ENCODE assay signal across 21 mouse cellular contexts in the genomic region with DNA sequence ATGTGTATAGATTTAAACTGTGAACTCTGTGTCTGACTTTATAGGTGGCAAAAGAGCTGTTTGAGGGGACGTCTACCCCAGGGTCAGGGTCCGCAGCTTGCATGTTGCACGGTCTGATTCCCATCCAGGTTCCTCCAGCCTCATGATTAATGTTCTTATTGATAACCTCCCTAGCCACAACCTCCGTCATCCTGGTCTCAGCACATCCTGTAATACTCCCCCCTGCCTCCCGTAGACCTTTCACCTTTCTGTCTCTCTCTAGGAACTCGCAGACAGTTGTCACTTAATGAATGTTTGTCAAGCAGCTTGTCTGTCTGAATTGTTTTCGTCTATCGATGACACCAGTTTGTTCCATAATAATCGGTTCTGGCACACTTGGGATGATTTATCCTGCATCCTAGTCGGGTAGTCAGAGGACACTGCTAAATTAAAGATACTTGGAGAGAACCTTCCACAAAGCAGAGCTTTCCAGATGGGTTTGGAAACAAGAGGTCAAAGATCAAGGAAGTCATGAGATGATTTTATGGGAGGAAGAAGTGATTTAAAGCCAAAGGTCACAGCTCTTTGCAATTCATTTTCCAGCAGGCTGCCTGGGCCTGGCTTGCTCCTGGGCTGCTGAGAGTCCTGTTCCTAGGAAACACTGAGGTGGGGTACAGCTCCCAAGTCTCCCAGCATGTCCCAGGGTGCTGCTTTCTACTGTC.
DNase-seq lines count a peak whose midpoint lies in the region; ATAC-seq and TF ChIP-seq lines count a peak whose summit lies in the region.
"Had no signal": no experiment of that assay in that cellular context is flagged by ENCODE, and none has a peak within 500 bp of the region (broad histone marks: within the 10 kb centered on the region; RNA-seq: fewer than 3 reads in every experiment).

No protein-coding gene starts in this region.

- no peak overlapping the region for H3K4me3 ChIP-seq in intestine, postnatal 0 days (ENCODE audit: low read depth, low read length)
- H3K4me3 ChIP-seq: embryonic facial prominence, embryonic 15.5 days; forebrain, embryonic 10.5 days; heart, embryonic 10.5 days; hindbrain, embryonic 13.5 days; midbrain, embryonic 15.5 days had no signal

- WGBS in intestine, postnatal 0 days = 29% methylated on average over 10 of the region's 10 CpGs

- TF ChIP-seq CTCF in intestine, postnatal 0 days (IDR thresholded peaks at IDR 0.05; ENCODE audit: low read depth) = no peak

- no peak overlapping the region; the same call in 1 of the 2 replicates for H3K4me2 ChIP-seq in intestine, postnatal 0 days (replicated peaks; ENCODE audit: low read depth)
- H3K4me2 ChIP-seq: embryonic facial prominence, embryonic 15.5 days; hindbrain, embryonic 13.5 days; midbrain, embryonic 15.5 days had no signal

- no peaks in the 10 kb centered on the region for H3K36me3 ChIP-seq in intestine, postnatal 0 days (ENCODE audit: control insufficient read depth, insufficient read depth)
- H3K36me3 ChIP-seq: embryonic facial prominence, embryonic 15.5 days; forebrain, embryonic 10.5 days; G1E; heart, embryonic 10.5 days; hindbrain, embryonic 13.5 days; midbrain, embryonic 15.5 days had no signal

- no peaks in the 10 kb centered on the region for H3K27me3 ChIP-seq in intestine, postnatal 0 days (replicated peaks; ENCODE audit: control insufficient read depth, insufficient read depth, low read length)
- H3K27me3 ChIP-seq: midbrain, embryonic 15.5 days had no signal

- DNase-seq in testis, postnatal 14 days (ENCODE audit: low spot score) = peak; percentile 24
- no peak for DNase-seq in testis, postnatal 10 days (ENCODE audit: low spot score)
- peak; percentile 48 for DNase-seq in kidney, postnatal 14 days
- peak; percentile 81 for DNase-seq in yolk sac, embryonic 10.5 days (ENCODE audit: low spot score)
- no peak for DNase-seq in frontal cortex, postnatal 36 days (ENCODE audit: low spot score in 2 of 2)
- no peak for DNase-seq in cerebellum, adult 11-12 months
- DNase-seq in B cell, adult 2 months = no peak
- DNase-seq: cerebellum, adult 11 months; gastrocnemius, postnatal 14 days; heart, postnatal 14 days; thymus, postnatal 36 days had no signal

- no peaks in the 10 kb centered on the region for H3K9me3 ChIP-seq in intestine, postnatal 0 days (ENCODE audit: control insufficient read depth)
- H3K9me3 ChIP-seq: embryonic facial prominence, embryonic 15.5 days; forebrain, embryonic 10.5 days; heart, embryonic 10.5 days; hindbrain, embryonic 13.5 days; midbrain, embryonic 15.5 days had no signal

- peak; percentile 68 for ATAC-seq in intestine, postnatal 0 days
- ATAC-seq: CD4-positive, CD25-positive, alpha-beta regulatory T cell, adult 4 months; midbrain, embryonic 15.5 days had no signal

- H3K4me1 ChIP-seq in intestine, postnatal 0 days (replicated peaks; ENCODE audit: control insufficient read depth, insufficient read depth, low read length) = peaks cover 7% of the 10 kb centered on the region; the same call in 1 of the 2 replicates

- H3K9ac ChIP-seq in intestine, postnatal 0 days (ENCODE audit: low read depth, low read length) = no peak overlapping the region
- H3K9ac ChIP-seq: embryonic facial prominence, embryonic 15.5 days; hindbrain, embryonic 13.5 days; liver, embryonic 14.5 days; midbrain, embryonic 15.5 days had no signal

- no peak overlapping the region for H3K27ac ChIP-seq in intestine, postnatal 0 days (ENCODE audit: low read depth, low read length)
- H3K27ac ChIP-seq: embryonic facial prominence, embryonic 15.5 days; forebrain, embryonic 10.5 days; heart, embryonic 10.5 days; hindbrain, embryonic 13.5 days; liver, embryonic 14.5 days; midbrain, embryonic 15.5 days; stomach, postnatal 0 days had no signal

Comparison
In these comparisons a context has a peak if more than half of its experiments do, and no peak if none do; other contexts are left out.
1. DNase-seq: peak in testis, postnatal 14 days (single experiment), kidney, postnatal 14 days (single experiment) and yolk sac, embryonic 10.5 days (single experiment); none in testis, postnatal 10 days (single experiment), frontal cortex, postnatal 36 days (0 of 2), cerebellum, adult 11-12 months (single experiment) and B cell, adult 2 months (0 of 2).